Mouse (Mus musculus) liver, embryonic 15.5 days (tissue): ENCODE results near the gene Gpr173. TPM values are rescaled to one million over a fixed set of nuclear protein-coding genes. Genes with fewer than 3 reads are reported as not detected.

Experiments
- polyA plus RNA-seq: library from polyadenylated mRNA; unstranded; fragments of >200 nt; fragmentation: Nextera tagmentation; extraction: Ambion mirVana; gene quantifications from 2 replicates; pipeline ENCODE4 v1.2.1, GENCODE M21; 2015

Gene Gpr173
- polyA plus RNA-seq, 1 experiment from 2014 or later = 0.12 TPM

Other genes with a start within 250 kb of the Gpr173 start
- gene Iqsec2, start 224.4 kb downstream of the Gpr173 start, polyA plus RNA-seq = 1.2 and 1.3 TPM in 2 replicates
- 19.6 and 24.4 TPM in 2 replicates for gene Kdm5c, start 135.7 kb downstream of the Gpr173 start, polyA plus RNA-seq
- 2.8 and 3.2 TPM in 2 replicates for gene Kantr, start 41.2 kb downstream of the Gpr173 start, polyA plus RNA-seq
- gene Tspyl2, start 26.3 kb downstream of the Gpr173 start, polyA plus RNA-seq = 4.5 and 5.5 TPM in 2 replicates
- gene Cldn34a, start 194.6 kb upstream of the Gpr173 start, polyA plus RNA-seq = not detected in 2 replicates